Mouse (Mus musculus): ENCODE data around the gene OR5BS1P. TPM values are rescaled to one million over a fixed set of nuclear protein-coding genes. Genes with fewer than 3 reads are reported as not detected.

Gene OR5BS1P
- not detected for polyA plus RNA-seq (2014; fragmentation: Illumina TruSeq; extraction: RNeasy Lipid Tissue Mini Kit (QIAGEN cat#74804); ENCODE audit: low read depth, low replicate concordance)

GRCm38 (mm10) chr15:98469596-98469995 is at the start of gene OR5BS1P:
TSS of gene OR5BS1P (plus strand) at chr15:98469896.

DNA sequence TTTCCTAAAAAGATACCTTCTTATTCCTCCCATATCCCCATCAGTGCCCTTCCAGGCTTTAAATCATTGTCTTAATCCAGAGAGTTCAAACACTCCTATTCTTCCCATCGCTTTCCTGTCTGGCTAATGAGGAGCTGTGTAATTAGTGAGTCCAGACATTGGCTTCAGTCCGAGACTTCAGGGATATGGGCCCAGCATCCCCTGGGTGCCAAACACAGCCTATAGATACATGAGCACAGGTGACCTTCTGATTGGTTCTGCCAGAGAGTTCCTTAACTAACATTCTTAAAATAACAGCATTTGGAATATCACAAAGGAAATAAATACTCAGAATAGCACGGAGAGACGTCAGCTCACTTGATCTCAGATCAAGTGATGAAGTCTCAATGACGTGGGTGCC is 38.8 kb upstream of the OR5BS1P start, which contains the start of gene Olfr282:
TSS of gene Olfr282 (plus strand) at position 301 of the 400 bp plus-strand sequence.

DNA sequence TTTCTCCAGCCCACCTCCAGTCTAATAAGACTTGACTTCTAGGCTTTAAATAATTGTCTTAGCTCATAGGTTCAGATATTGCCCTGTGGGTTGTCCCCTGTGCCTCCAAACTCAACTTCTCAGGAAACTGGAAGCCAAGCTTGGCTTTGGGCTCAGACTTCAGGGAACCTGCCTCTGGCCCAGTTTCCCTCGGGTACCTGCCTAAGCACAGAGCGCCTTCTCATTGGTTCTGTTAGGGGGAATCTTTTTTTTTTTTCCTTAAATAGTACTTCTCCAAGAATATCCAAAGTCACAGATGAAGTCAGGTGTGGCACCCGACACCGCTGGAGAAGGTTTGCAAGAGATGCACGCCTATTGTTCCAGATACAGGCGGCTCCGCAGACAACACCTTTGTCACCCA is 17.4 kb upstream of the OR5BS1P start, which contains the start of gene Olfr281:
TSS of gene Olfr281 (plus strand) at position 301 of the 400 bp plus-strand sequence.

DNA sequence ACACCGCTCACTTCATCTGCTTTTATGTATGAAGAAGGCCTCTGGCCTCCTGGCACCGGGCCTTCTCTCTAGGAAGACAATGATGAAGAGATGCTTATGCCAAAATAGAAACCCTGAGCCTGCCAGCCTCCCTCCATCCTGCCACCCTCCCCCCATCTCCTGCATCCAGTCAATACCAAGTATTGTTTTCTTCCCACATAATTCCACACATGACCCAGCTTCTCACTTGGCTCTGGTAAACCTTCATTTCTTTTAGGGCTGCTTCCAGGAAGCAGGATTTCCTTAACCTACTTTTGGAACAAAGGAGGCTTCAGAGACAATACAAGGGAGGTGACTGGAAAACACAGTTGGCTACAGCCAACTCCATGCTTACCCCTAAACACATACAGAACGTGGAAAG is 13.0 kb downstream of the OR5BS1P start, which contains the start of gene Lalba:
TSS of gene Lalba (minus strand) at position 21 of the 400 bp plus-strand sequence.

GRCm38 (mm10) chr15:98492102-98492501 is 22.4 kb downstream of the OR5BS1P start, which contains the start of gene Olfr279:
TSS of gene Olfr279 (plus strand) at chr15:98492402.

Other genes starting within 250 kb of the OR5BS1P start
- gene Gm44579, start 248.9 kb upstream of the OR5BS1P start, polyA plus RNA-seq (2014; fragmentation: Illumina TruSeq; extraction: RNeasy Lipid Tissue Mini Kit (QIAGEN cat#74804); ENCODE audit: low read depth, low replicate concordance): not detected
- gene Olfr287, start 248.8 kb upstream of the OR5BS1P start, polyA plus RNA-seq (2014; fragmentation: Illumina TruSeq; extraction: RNeasy Lipid Tissue Mini Kit (QIAGEN cat#74804); ENCODE audit: low read depth, low replicate concordance): not detected
- not detected for gene Olfr286, start 235.4 kb upstream of the OR5BS1P start, polyA plus RNA-seq (2014; fragmentation: Illumina TruSeq; extraction: RNeasy Lipid Tissue Mini Kit (QIAGEN cat#74804); ENCODE audit: low read depth, low replicate concordance)
- not detected for gene H1fnt, start 212.6 kb upstream of the OR5BS1P start, polyA plus RNA-seq (2014; fragmentation: Illumina TruSeq; extraction: RNeasy Lipid Tissue Mini Kit (QIAGEN cat#74804); ENCODE audit: low read depth, low replicate concordance)
- gene Zfp641, start 173.7 kb upstream of the OR5BS1P start, polyA plus RNA-seq (2014; fragmentation: Illumina TruSeq; extraction: RNeasy Lipid Tissue Mini Kit (QIAGEN cat#74804); ENCODE audit: low read depth, low replicate concordance): 3.4 TPM
- gene Olfr285, start 152.5 kb upstream of the OR5BS1P start, polyA plus RNA-seq (2014; fragmentation: Illumina TruSeq; extraction: RNeasy Lipid Tissue Mini Kit (QIAGEN cat#74804); ENCODE audit: low read depth, low replicate concordance): not detected
- not detected for gene Olfr284, start 128.9 kb upstream of the OR5BS1P start, polyA plus RNA-seq (2014; fragmentation: Illumina TruSeq; extraction: RNeasy Lipid Tissue Mini Kit (QIAGEN cat#74804); ENCODE audit: low read depth, low replicate concordance)
- not detected for gene Olfr283, start 89.0 kb upstream of the OR5BS1P start, polyA plus RNA-seq (2014; fragmentation: Illumina TruSeq; extraction: RNeasy Lipid Tissue Mini Kit (QIAGEN cat#74804); ENCODE audit: low read depth, low replicate concordance)
- not detected for gene Olfr282, start 38.7 kb upstream of the OR5BS1P start, polyA plus RNA-seq (2014; fragmentation: Illumina TruSeq; extraction: RNeasy Lipid Tissue Mini Kit (QIAGEN cat#74804); ENCODE audit: low read depth, low replicate concordance)
- not detected for gene Olfr281, start 17.3 kb upstream of the OR5BS1P start, polyA plus RNA-seq (2014; fragmentation: Illumina TruSeq; extraction: RNeasy Lipid Tissue Mini Kit (QIAGEN cat#74804); ENCODE audit: low read depth, low replicate concordance)
- gene Lalba, start 12.8 kb downstream of the OR5BS1P start, polyA plus RNA-seq (2014; fragmentation: Illumina TruSeq; extraction: RNeasy Lipid Tissue Mini Kit (QIAGEN cat#74804); ENCODE audit: low read depth, low replicate concordance): not detected
- gene Olfr279, start 22.5 kb downstream of the OR5BS1P start, polyA plus RNA-seq (2014; fragmentation: Illumina TruSeq; extraction: RNeasy Lipid Tissue Mini Kit (QIAGEN cat#74804); ENCODE audit: low read depth, low replicate concordance): not detected
- 76.7 TPM for gene Kansl2, start 64.4 kb downstream of the OR5BS1P start, polyA plus RNA-seq (2014; fragmentation: Illumina TruSeq; extraction: RNeasy Lipid Tissue Mini Kit (QIAGEN cat#74804); ENCODE audit: low read depth, low replicate concordance)
- gene Ccnt1, start 101.0 kb downstream of the OR5BS1P start, polyA plus RNA-seq (2014; fragmentation: Illumina TruSeq; extraction: RNeasy Lipid Tissue Mini Kit (QIAGEN cat#74804); ENCODE audit: low read depth, low replicate concordance): 88.9 TPM
- gene 4930415O20Rik, start 101.1 kb downstream of the OR5BS1P start, polyA plus RNA-seq (2014; fragmentation: Illumina TruSeq; extraction: RNeasy Lipid Tissue Mini Kit (QIAGEN cat#74804); ENCODE audit: low read depth, low replicate concordance): not detected
- 3.9 TPM for gene Adcy6, start 140.2 kb downstream of the OR5BS1P start, polyA plus RNA-seq (2014; fragmentation: Illumina TruSeq; extraction: RNeasy Lipid Tissue Mini Kit (QIAGEN cat#74804); ENCODE audit: low read depth, low replicate concordance)
- 0.47 TPM for gene Cacnb3, start 160.9 kb downstream of the OR5BS1P start, polyA plus RNA-seq (2014; fragmentation: Illumina TruSeq; extraction: RNeasy Lipid Tissue Mini Kit (QIAGEN cat#74804); ENCODE audit: low read depth, low replicate concordance)
- gene Ddx23, start 193.0 kb downstream of the OR5BS1P start, polyA plus RNA-seq (2014; fragmentation: Illumina TruSeq; extraction: RNeasy Lipid Tissue Mini Kit (QIAGEN cat#74804); ENCODE audit: low read depth, low replicate concordance): 4.0 TPM
- gene Rnd1, start 207.6 kb downstream of the OR5BS1P start, polyA plus RNA-seq (2014; fragmentation: Illumina TruSeq; extraction: RNeasy Lipid Tissue Mini Kit (QIAGEN cat#74804); ENCODE audit: low read depth, low replicate concordance): not detected
- not detected for gene Ccdc65, start 238.3 kb downstream of the OR5BS1P start, polyA plus RNA-seq (2014; fragmentation: Illumina TruSeq; extraction: RNeasy Lipid Tissue Mini Kit (QIAGEN cat#74804); ENCODE audit: low read depth, low replicate concordance)

Measured in adrenal gland, adult 10 weeks (tissue).